Mouse (Mus musculus): ENCODE results near the gene Spag7.

DNA sequence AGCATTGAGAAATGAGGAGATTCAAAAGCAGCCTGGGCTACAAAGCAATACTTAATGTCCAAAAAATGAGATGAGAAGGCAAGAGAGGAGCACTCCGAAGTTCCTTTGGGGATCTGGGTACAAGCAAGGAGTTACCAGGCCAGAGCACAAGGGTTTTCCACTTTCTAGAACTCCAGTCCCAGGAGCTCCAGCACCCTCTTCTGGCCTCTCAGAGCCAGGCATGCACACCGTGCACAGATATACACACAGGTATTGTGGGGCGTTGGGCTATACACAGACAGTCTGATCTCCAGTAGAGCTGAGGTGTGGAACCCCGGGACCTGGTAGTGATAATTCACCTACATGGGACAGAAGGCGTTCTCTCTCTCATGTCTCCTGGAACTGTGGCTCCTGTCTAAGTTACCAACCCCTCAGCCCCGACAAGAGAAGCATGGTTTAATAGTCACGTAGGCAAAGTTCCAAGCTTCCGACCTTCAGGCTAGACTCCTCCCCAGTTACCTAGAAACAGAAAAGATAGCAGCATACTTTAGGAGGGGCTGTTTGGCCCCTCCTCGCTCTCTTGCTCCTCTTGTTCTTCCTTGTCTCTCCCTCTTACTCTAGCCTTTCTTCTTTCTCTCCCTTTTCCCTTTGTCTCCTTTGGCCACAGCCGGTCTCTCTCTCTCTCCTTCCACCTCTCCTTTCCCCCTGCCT lies 46.0 kb downstream of the Spag7 start:
- no peak for TF ChIP-seq CTCF (IDR thresholded peaks at IDR 0.05; ENCODE audit: insufficient read depth, low read depth, low read length)
- no peak for TF ChIP-seq POLR2A (IDR thresholded peaks at IDR 0.05; ENCODE audit: insufficient read depth, low read depth, low read length)
